Mouse (Mus musculus) ovary, postnatal 10 days (tissue): Measurements from ENCODE around the gene Acsm3.

ENCODE experiments used
- DNase-seq: peaks from one replicate; pipeline ENCODE4 v3.0.0; 2022; ENCODE audit warnings: low spot score

The Acsm3 gene

GRCm38 (mm10) chr7:119800488-119800887 lies 39.8 kb downstream of the Acsm3 start:
- no peak for DNase-seq

- no peak for DNase-seq
Measured at GRCm38 (mm10) chr7:119800991-119801390, 40.3 kb downstream of the Acsm3 start.

GRCm38 (mm10) chr7:119807396-119807795 lies 46.7 kb downstream of the Acsm3 start:
- DNase-seq: no peak

- no peak for DNase-seq
Measured at GRCm38 (mm10) chr7:119808723-119809122, 48.0 kb downstream of the Acsm3 start.

GRCm38 (mm10) chr7:119835371-119835770 lies 74.6 kb downstream of the Acsm3 start:
- DNase-seq: no peak

- no peak for DNase-seq
Measured at GRCm38 (mm10) chr7:119835996-119836777, 75.5 kb downstream of the Acsm3 start.
